Mouse (Mus musculus) ES-Bruce4 (cell line): ENCODE results near the gene Ciapin1. TPM values are rescaled to one million over a fixed set of nuclear protein-coding genes. Genes with fewer than 3 reads are reported as not detected.

Experiments used
- H3K27ac ChIP-seq: 2 replicates; pipeline ENCODE4 v1.5.1; 2012; ENCODE audit warnings: low read length, inconsistent platforms; ENCODE audit not compliant: insufficient read depth
- H3K27me3 ChIP-seq: 2 replicates; pipeline ENCODE4 v1.6.1; 2012; ENCODE audit warnings: mild to moderate bottlenecking, low read length, inconsistent platforms; ENCODE audit not compliant: control insufficient read depth, poor library complexity, insufficient read depth, severe bottlenecking
- H3K36me3 ChIP-seq: 2 replicates; pipeline ENCODE4 v1.6.1; 2012; ENCODE audit warnings: inconsistent platforms, mild to moderate bottlenecking, low read length, moderate library complexity; ENCODE audit not compliant: control insufficient read depth, poor library complexity, insufficient read depth, severe bottlenecking
- H3K4me1 ChIP-seq: one replicate; pipeline ENCODE4 v1.8.1; 2011; ENCODE audit warnings: low read length; ENCODE audit not compliant: control insufficient read depth, insufficient read depth
- H3K4me3 ChIP-seq: 2 replicates; pipeline ENCODE4 v1.5.1; 2011; ENCODE audit warnings: low read depth, mild to moderate bottlenecking, low read length
- H3K9ac ChIP-seq: 2 replicates; pipeline ENCODE4 v1.6.1; 2012; ENCODE audit warnings: low read depth, mild to moderate bottlenecking, inconsistent platforms; ENCODE audit not compliant: poor library complexity, severe bottlenecking
- H3K9me3 ChIP-seq: replicated peaks from 2 replicates; pipeline ENCODE4 v1.6.1; 2012; ENCODE audit warnings: mild to moderate bottlenecking, low read length, inconsistent platforms; ENCODE audit not compliant: control insufficient read depth, poor library complexity, insufficient read depth, severe bottlenecking
- CTCF ChIP-seq: IDR thresholded peaks from one replicate; pipeline ENCODE4 v1.8.1; 2011; ENCODE audit warnings: low read depth, low read length
- EP300 ChIP-seq: IDR thresholded peaks from 2 replicates; pipeline ENCODE4 v1.6.1; 2011; ENCODE audit warnings: low read depth, low read length; ENCODE audit not compliant: insufficient read depth
- POLR2A ChIP-seq: IDR thresholded peaks from one replicate; pipeline ENCODE4 v1.8.1; 2011; ENCODE audit warnings: low read length; ENCODE audit not compliant: insufficient read depth
- polyA plus RNA-seq: library from polyadenylated mRNA; stranded (reverse); fragments of >200 nt; gene quantifications from 2 replicates; pipeline ENCODE4 v1.2.4, GENCODE M21; 2011; ENCODE audit warnings: low read depth; ENCODE audit not compliant: missing spikeins, insufficient read depth, insufficient read length

Gene Ciapin1
- polyA plus RNA-seq, 1 experiment: 75.8 TPM

DNA sequence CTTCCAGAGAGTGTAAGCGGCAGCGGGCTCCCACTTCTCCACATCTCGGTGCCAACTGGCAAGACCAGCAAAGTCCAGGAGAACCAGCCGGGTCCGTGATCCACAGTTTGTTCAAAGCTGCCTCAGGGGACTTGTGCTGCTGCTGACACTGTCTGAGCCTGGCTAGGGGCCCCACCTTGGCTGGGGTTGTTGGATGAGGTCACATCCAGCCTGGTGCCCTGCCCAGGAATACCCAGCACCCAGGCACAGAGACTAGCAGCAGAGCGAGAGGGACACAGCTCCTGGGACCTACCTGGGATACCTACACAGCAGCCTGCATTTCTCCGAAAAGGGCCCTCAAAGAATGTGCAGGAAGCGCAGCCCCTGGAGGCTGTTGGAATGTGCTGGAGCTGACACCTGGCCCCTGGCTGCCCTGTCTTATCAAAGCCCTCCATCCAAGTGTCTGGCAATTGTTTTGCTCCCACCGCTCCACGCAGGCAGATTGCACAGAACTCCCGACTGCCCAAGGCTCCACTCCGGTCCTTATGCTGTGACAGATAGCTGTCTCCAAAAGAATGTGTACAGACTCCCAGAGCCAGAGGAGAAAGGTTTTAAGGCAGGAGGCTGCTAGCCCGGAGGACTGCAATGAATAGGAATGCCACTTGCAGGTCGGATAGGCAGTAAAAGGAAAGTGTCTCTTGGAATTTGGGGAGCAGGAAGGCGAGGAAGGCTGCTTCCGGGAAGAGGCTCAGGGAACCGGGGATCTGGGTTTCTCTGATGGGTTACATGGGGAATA, 37.1 kb upstream of the Ciapin1 start:
- peaks cover 3% of the 10 kb centered on the region for H3K4me1 ChIP-seq
- no peaks in the 10 kb centered on the region for H3K36me3 ChIP-seq
- peak overlapping the region; percentile 72 for H3K9ac ChIP-seq
- TF ChIP-seq POLR2A (no peak), CTCF (no peak), EP300 (no peak)
- no peak overlapping the region for H3K27ac ChIP-seq
- peak overlapping the region; percentile 56 for H3K4me3 ChIP-seq
- no peaks in the 10 kb centered on the region for H3K27me3 ChIP-seq
- H3K9me3 ChIP-seq: no peaks in the 10 kb centered on the region

DNA sequence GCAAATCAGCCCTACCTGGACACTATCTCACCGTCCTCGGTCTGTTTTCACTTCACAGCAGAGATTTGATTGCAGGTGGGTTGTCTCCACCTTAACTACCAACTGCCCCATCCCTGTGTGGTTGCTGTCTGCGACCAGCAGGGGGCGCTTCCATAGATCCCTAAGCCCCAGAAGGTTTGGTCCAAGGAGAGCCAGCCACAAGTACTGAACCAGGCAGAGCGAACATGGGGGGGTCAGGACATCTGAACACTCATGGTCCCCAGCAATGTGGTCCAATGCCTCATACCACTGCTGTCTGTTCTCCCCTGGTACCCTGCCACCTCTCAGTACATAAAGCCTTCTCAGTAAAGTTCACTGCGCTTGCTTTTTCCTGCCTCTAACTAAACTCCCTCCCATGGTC, 36.2 kb upstream of the Ciapin1 start:
- H3K9ac ChIP-seq: no peak overlapping the region
- TF ChIP-seq EP300 (no peak), POLR2A (no peak), CTCF (peak; percentile 92)
- H3K27ac ChIP-seq: no peak overlapping the region
- no peaks in the 10 kb centered on the region for H3K9me3 ChIP-seq
- H3K36me3 ChIP-seq: no peaks in the 10 kb centered on the region
- no peak overlapping the region for H3K4me3 ChIP-seq
- no peaks in the 10 kb centered on the region for H3K27me3 ChIP-seq
- H3K4me1 ChIP-seq: peaks cover 3% of the 10 kb centered on the region

DNA sequence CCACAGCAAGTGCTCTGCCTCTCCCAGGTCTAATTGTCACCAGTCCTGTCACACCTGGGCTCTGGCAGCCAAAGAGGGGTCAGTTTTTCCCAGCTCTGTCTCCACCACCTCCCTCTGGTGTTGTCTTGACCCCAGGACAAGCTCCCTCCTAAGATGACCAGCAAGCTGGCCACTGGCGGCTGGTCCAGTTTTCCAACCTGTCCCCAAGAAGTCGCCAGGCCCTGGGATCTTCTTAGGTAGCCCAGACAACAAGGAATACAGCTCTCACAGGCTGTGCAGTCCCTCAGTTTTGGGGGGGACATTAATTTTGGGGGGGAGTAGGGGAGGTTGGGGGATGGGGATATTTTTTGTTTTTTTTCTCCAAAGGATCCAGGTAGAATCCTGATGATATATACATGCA, 34.4 kb upstream of the Ciapin1 start:
- no peaks in the 10 kb centered on the region for H3K27me3 ChIP-seq
- H3K9ac ChIP-seq: no peak overlapping the region
- H3K36me3 ChIP-seq: no peaks in the 10 kb centered on the region
- peaks cover 3% of the 10 kb centered on the region for H3K4me1 ChIP-seq
- no peak for TF ChIP-seq EP300
- TF ChIP-seq POLR2A: no peak
- TF ChIP-seq CTCF: no peak
- H3K9me3 ChIP-seq: no peaks in the 10 kb centered on the region
- no peak overlapping the region for H3K27ac ChIP-seq
- H3K4me3 ChIP-seq: no peak overlapping the region

DNA sequence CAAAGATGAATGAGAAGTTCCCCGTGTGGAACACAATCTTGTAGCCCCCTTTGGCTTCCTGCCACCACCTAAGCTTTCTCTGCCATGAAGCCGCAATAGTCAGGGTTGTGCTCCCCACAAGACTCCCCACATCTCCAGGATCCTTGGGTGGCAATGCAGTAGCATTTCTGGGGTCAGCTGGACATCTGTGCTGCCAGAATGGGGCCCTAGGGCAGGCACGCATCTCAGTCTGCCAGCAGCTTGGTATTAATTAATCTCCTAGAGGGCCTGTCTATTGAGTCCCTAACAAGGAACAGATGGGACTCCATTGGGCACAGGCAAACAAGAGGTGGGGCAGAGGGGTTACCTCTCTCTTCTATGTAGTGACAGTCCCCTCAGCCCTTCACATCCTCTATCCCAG, 34.0 kb upstream of the Ciapin1 start:
- Histone ChIP-seq H3K27me3 (no peaks in the 10 kb centered on the region), H3K9me3 (no peaks in the 10 kb centered on the region), H3K4me1 (peaks cover 3% of the 10 kb centered on the region), H3K9ac (no peak overlapping the region), H3K27ac (no peak overlapping the region), H3K4me3 (no peak overlapping the region), H3K36me3 (no peaks in the 10 kb centered on the region)
- TF ChIP-seq POLR2A: no peak

DNA sequence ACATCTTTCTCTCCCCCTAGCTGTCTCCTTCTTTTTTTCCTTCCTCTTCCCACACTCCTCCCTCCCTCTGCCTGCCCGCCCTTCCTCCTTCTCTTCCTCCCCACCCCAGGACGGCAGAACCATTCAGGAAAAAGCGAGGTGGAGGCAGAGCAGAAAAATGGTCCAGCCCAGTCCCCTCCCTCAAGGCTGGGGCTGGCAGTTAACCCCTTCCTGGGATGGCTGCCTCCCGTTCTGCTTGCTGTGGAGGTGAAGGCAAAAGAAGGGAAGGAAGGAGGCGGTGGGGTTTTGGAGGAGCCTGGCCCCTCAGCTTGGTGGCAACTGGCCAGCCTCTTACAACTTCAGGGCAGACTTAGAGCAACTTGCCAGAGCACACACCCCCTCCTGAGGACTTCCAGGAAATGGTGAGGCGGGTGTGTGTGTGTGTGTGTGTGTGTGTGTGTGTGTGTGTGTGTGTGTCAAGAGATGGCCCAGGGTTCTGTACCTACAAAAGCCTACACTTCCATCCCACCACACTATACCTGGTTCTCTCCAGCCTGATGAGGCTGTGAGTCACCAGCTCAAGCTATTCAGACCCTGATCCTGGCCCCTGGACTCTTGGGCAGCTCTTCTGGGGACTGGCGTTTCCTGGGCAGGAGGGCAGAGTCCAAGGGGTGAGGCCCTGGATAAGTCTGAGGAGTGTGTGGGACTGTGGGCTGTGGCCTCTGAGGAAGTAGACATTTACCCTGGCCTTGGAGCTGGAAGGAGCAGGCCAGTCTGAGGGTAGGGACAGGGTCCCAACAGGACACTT, 33.1 kb upstream of the Ciapin1 start:
- Histone ChIP-seq H3K4me3 (peak overlapping the region; percentile 25), H3K9ac (peak overlapping the region; percentile 14; the same call in 1 of the 2 replicates), H3K27ac (no peak overlapping the region), H3K36me3 (no peaks in the 10 kb centered on the region), H3K4me1 (no peaks in the 10 kb centered on the region), H3K27me3 (no peaks in the 10 kb centered on the region), H3K9me3 (no peaks in the 10 kb centered on the region)
- TF ChIP-seq CTCF (no peak), POLR2A (no peak), EP300 (no peak)
